Mouse (Mus musculus): Measurements from ENCODE around the gene Rbfox2.

The Rbfox2 gene

DNA sequence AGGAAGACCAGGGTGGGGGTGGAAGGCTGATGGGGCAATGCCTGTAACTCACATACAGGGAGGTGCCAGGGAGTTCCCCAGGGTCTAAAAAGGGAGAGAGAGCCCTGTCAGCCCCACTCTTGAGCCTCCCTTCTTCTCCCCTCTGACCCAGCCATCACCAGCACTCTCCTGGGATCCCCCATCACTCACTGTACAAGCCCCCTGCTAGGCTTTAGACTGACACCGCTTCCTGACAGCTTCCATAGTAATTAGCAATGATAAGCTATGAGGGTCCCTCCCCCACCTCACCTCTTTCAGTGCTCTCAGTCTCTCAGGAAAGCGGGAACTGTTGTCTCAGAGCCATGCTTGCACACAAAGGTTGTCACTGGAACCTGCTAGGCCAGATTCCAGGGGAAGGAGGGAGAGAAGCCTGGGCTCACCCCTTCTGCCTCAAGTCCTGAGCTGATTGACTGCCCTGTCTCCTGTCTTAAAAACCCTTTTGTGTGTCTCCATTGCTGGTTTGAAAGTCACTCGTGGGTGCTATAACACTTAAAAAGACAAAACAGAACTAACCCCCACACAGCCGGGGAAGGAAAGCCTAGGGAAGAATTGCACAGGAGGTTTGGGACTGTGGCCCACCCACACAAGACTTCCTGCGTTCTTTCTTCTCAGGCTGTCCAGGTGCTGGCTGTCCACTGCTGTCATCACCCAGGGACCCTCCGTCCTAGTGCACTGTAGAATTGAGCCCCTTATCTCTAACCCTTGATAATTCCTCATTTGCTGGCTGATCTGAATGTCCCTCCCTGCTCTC, 250.6 kb downstream of the Rbfox2 start:
- DNase-seq, result no peak

DNA sequence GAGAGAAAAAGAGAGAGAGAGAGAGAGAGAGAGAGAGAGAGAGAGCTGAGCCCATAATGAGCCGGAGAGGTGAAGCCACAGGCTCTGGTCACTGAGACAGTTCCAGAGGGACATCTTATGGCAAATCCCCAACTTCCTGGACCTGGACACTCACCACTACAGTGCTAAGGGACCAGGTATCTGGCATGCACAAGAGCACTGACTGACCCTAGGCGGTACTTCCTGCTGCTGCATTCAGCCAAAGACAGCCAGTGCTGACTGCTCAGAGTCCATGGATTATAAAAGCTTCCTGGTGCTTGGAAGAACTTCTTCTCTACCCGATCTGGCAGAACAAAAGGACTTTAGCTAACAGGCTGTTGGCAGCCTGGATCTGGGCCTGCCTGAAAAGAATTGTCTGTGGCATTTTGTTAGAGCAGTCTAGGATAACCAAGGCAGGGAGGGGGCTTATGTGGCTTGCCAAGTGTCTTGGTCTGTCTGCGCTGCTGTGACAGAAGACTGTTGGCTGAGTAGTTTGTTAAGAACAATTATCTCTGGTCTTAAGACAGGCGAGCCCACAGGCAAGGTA, 252.1 kb downstream of the Rbfox2 start:
- DNase-seq, result no peak

DNA sequence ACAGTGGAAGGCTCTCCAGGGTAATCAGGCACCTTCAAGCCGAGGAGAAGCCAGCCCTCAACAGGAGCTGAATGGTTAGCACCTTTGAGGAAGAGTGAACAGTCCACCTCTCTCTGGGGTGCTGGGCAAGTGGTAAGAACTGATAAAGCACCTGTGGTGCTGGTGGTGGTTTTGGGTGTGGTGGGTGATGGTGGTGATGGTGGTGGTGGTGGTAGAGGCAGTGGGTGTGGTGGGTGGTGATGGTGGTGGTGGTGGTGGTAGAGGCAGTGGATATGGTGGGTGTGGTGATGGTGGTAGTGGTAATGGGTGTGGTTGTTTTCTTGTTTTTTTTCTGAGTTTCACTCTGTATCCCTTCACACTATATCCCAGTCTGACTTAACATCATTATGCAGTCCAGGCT, 253.8 kb downstream of the Rbfox2 start:
- DNase-seq, result no peak

DNA sequence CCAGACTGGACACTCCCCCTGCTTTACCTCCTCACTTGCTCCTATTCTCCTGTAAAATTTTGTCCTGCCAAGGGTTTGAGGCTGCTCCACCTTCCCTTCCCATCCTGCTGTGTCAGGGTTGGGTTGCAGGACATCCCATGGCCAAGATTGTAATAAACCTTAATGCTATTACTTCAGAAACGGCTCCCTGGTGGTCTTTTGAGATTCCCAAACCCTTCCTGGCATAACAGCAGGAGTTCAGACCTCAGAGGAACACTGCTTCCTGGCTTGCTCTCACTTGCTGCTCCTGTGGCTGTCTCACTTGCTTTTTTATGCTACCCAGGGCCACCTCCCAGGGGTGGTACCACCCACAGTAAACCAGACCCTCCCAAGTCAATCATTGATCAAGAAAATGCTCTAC, 254.6 kb downstream of the Rbfox2 start:
- DNase-seq, result no peak

DNA sequence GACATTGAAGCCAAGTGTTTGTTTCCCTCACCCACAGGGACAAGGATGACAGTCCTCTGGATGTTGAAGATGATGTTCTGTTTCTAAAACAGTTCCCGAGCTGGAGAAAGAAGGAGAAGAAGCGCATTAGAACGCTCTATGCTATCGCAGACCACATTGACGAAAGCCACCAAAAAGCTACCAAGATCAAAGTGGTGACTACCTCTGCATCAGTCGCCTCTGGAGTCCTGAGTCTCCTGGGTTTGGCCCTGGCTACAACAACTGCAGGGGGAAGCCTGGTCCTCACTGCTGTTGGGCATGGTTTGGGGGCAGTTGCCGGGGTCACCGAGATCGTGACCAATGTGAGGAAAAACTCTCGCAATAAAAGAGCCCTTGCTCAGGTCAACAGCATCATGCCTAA, 256.2 kb downstream of the Rbfox2 start, which contains the start of gene Mb:
Gene Mb, minus strand, starts transcription at position 101 of the 400 bp plus-strand sequence.
- no peak for DNase-seq

DNA sequence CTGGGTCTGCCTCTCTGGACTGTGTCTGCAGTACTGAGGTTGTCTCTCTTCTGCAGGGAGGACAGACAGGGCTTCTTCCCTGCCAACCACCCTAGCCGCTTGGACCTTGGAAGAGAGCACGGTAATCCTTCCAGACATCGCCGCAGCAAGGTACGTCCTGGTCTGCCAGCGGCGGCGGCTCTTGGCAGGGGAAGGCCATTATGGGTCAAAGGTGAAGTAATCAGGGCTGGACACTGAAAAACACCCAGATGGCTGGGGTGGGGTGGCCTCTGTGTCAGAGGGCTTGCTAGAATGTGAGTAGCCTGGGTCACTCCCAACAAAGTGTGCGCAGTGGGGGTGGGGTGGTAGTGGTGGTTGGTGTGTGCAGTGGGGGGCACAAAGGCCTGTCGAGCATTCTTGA, 261.2 kb downstream of the Rbfox2 start:
- DNase-seq, result no peak

DNA sequence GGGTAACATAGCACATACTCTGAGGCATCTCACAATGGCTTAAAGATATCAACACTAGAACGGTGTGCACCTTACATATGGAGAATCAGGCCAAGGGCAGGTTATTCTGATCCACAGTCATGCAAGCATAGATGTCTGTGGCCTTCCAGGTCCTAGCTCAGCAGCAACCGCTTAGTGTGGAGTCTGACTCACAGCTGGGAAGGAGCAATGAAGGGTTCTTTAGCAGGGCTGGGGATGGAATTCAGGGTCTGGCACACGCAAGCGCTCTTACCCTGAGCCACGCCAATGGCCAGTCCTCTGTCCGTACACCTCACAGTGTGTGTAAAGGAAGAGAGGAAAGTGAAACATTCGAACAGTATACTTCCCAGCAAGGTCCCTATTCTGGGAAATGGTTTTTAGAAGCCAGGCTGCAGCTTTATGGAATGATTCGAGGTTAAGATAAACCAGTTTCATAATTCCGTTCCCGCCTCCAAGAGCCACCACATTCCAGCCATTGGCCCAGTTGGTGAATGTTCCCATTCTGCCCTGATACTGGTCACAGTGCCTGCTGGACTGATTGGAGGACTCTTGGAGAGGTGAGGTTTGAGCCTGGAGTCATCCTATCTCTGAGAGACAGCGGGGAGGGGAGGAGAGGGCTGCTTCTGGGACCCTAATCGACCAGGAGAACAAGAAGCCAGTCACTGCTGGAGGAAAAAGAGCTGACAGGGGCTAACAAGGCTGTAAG, 262.0 kb downstream of the Rbfox2 start, which contains the start of gene Apol6:
Gene Apol6, plus strand, starts transcription at position 133 of the 724 bp plus-strand sequence.
- DNase-seq, result no peak

DNA sequence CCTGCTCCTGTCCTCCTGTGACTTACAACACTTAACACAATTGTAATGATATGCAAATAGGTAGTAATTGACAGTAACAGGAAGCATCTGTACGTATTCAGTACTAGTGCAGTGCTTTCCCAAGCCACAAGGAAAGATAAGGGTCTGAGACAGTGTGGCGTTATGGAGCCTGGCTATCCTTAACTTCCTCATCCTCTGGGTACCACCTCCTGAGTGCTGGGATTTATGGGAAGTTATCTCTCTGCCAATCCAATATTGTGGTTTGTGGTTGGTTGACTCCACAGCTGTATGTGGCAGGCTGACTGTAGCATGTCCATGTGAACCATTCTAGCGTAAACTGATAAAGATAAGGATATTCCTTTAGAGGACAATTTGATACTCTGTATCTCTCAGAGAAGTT, 266.0 kb downstream of the Rbfox2 start:
- no peak for DNase-seq

DNA sequence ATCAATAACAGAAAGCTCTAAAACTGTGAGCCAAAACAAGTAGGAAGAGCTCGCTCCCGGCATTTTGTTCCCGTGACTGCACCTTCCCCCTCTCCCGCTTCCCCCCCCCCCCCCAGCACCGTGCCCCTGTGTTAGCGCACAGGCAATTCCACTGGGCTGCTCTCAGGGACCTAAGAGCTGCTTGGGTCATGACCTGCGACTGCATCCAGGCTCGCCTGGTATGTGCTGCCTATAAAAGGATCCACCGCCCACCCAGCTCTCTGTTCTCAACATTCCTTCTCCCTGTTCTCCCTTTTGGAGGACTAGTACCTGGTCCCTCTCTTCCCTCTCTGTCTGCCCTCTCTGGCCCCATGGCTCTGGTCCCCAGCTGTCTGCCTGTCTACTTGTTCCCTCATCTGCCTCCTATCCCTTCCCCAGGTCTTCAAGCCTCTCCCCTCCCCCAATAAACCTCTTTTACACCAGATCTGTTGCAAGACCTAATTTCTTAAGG, 267.5 kb downstream of the Rbfox2 start:
- DNase-seq, result no peak

DNA sequence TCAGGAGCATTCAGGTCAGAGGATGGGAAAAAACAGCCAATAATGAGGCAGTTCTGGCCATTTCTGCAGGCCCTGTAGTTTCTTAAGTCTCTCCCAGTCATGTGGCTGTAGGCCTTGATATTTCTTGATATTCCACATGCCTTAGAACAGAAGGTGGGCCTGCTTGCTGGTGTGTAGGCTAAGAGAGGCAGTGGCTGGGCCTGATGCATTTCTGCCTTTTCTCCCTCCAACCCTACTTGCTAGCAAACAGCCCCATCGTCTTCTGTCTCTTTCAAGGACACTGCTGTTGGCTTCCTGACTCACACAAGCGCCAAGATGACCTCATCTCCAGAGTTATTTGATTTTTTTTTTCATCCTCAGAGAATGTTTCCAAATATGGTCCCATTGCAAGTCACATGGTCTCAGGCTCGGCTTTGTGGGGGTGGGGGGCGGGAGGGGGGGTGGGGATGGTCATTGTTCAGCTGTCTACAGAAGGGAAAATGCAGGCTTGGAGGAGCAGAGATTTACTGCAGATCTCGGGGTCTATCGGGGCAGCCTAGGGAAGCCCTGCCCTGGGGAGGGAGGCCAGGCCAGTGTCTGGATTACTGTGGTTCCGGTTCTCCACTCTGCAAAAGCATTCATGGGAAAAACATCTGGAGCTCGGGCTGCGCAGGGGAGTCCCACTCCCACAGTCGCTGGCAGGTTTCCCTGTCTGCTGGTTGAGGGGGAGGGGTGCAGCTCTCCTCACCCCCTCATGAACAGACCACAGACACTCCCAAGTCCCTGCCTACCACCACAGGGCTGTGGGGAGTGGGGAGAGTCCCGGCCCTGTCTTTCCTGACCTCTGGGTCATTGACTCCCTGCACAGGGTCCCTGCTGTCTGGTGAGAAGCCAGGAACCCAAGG, 269.3 kb downstream of the Rbfox2 start:
- peak; percentile 47 for DNase-seq

DNA sequence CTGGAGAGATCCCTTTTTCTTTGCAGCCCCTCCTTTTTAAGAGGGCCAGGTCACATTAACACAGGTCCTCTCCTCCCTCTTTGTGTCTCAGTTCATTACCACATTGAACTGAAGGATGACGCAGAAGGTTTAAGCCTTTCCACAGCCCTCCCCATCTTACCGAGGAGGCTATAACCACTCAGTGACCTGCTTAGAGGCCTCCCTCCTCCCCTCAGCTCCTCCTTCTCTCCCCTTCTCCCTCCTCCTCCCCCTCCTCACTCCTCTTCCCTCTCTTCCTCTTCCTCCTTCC, 269.9 kb downstream of the Rbfox2 start:
- DNase-seq, result no peak

DNA sequence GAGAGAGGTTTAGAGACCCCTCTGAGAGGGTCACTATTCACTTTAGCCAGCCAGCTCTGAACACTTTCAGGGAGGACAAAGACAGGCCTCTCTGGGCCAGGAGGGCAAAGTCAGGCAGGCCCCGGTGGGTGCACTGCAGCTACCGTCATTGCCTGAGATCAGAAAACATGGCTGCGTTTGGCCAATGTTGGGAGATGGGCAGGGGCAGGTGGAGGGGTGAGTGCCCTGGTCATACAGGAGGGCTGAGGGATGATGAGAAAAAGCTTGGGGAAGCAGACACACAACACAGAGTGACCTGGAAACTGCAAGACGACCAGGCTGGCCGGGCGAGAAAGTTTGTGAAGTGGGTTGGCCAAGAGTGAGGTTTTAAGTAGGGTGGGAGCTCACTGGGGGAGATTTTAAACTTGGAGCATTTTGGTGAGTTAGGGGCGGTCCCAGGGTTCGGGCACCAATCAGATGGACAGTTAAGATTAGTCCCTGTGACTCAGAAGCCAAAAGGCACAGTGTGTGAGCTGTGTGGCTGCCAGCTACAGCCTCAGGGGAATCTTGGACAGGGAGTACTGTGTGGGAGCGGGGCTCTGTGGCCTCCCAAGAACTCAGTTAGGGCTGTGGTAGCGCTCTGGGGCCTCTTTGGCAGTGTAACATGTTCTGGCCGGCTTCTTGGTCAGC, 270.4 kb downstream of the Rbfox2 start:
- peak; percentile 58 for DNase-seq

DNA sequence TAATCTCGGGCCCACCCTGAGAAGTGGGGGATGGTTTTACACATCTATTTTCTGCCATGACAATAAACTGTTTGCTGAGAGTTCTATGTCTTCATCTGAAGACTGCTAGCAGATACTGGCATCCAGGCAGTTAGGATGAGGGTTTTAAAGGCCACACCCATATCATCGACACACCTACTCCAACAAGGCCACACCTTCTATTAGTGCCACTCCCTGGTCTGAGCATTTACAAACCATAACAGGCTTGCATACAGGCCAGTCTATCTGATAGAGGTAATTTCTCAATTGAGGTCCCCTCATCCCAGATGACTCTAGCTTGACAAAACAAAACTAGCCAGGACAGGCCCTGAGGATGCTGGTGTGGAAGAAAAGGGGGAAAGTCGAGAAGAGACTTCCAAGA, 271.2 kb downstream of the Rbfox2 start:
- no peak for DNase-seq

DNA sequence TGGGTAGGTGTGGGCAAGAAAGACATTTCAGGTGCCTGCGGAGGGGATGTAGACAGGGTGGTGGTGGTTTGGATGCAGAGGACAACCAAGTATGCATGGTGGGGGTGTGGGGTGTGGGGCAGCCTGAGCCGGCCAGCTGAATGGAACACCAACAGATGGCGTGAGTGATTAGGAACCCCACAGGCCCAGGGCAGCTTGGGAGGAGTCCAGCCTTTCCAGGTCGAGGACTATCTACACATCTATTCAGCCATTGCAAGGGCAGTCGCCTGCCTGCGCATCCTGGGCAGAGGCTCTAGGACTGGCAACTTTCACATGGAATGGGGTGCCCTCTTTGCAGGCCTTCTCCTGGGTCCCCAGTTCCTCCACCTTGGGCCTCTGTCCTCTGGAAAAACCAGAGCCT, 272.3 kb downstream of the Rbfox2 start:
- no peak for DNase-seq

DNA sequence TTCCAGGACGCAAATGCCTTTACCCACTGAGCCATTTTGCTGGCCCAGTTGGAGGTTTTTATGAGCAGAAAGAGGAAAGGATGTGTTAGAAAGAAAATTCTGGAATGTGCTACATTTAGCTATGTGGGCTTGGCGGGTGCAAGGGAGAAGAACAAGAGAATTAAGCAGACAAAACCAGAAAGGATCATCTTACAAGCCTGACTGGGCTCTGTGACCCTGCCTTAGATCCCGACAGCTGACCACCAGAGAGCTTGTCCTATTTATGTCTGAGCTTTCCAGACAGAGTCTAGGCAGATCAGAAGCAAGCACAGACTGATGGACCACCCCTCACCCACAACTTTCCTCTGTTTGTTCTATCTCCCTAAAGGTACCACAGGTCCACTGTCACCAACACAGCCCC, 275.5 kb downstream of the Rbfox2 start:
- DNase-seq, result no peak

DNA sequence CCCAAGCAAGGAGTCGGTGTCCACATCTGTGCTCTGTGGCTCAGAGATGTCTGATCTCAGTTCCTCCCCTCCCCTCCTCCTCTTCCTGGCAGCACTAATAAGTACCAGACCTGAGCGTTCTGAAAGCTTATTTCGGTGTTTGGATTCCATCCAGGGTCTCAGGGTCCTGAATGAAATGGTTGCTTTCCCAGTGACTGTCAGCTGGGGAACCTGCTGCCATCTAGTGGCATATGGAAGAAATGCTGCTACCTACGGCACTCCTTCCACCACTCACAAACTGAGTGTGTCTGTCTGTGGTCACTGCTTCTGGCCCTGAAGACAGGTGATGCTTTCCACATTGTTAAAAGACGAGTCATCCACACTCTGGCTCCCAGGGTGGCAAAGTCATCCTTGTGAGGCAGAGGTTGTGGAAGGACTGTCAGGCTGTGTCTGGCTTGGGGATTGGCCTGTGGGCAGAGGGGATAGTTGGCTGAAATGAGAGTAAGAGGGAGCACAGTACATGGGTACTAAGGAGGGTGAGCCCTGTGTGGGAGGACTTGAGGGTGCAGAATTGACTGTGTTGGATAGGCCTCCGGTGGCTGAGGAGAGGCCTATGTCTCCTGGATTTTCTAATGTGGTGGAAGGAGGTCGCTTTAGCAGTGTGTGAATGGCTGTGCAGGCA, 277.3 kb downstream of the Rbfox2 start:
- peak; percentile 62 for DNase-seq
